Mouse (Mus musculus): ENCODE measurements around the gene Tmbim1.

GRCm38 (mm10) chr1:74281886-74282285, 23.5 kb downstream of the Tmbim1 start:
- TF ChIP-seq CTCF (IDR thresholded peaks at IDR 0.05), result no peak
- no peak for TF ChIP-seq EP300 (IDR thresholded peaks at IDR 0.05)
